Mouse (Mus musculus): Measurements from ENCODE around the gene Fgfrl1. TPM values are rescaled to one million over a fixed set of nuclear protein-coding genes. Genes with fewer than 3 reads are reported as not detected.
A peak's percentile ranks its signal among the peaks of the same experiment; 100 is the strongest.

Gene Fgfrl1
- polyA plus RNA-seq, 1 experiment from 2014 or later, result 38.1 TPM

DNA sequence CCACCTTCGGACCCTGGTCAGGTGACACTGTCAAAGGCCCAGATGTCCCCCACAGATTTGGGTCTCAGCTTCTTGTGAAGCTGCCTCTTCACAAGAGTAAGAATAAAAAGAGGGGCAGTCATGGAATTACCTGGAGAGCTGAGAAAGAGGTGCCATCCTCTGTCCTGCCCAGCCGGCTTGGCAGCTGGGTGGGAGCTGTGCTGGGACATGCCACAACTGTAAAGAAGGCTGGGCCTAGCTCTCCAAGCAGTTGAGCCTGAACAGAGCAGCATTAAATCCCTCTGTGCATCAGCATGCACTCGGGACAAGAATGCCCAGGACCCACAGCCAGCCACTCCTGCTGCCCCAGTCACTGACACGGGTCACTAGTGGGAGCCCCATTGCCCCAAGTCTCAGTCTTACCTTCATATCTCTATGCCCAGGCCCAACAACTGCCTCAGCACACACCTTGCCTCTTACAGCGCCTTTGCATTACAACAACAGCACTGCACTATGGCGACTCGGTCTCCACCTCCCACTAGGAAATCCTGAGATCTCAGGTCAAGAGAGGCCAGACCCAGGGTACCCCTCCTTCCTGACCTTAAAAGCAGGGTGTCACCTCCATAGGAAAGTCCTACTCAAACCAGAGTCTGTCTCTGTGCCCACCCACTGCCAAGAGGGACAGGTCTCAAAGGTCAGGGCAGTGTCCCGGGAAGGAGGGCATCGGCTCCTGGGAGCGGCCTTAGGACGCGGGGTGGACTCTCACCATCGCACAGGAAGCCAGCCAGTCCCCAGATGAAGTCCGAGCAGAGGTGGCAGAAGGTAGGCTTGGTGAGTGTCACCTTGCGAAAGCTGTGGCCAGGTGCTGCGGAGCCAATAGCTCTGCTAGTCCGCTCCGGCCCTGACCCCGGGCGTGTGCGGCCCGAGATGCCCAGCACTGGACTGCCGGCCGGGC lies 32.2 kb upstream of the Fgfrl1 start, which contains the start of gene Idua:
TSS of gene Idua (plus strand) at position 634 of the 934 bp plus-strand sequence.
- peak; percentile 69; the same call in 1 of the 2 replicates for ATAC-seq (ENCODE audit: insufficient number of reproducible peaks, low FRiP score, low TSS enrichment, low read depth)

DNA sequence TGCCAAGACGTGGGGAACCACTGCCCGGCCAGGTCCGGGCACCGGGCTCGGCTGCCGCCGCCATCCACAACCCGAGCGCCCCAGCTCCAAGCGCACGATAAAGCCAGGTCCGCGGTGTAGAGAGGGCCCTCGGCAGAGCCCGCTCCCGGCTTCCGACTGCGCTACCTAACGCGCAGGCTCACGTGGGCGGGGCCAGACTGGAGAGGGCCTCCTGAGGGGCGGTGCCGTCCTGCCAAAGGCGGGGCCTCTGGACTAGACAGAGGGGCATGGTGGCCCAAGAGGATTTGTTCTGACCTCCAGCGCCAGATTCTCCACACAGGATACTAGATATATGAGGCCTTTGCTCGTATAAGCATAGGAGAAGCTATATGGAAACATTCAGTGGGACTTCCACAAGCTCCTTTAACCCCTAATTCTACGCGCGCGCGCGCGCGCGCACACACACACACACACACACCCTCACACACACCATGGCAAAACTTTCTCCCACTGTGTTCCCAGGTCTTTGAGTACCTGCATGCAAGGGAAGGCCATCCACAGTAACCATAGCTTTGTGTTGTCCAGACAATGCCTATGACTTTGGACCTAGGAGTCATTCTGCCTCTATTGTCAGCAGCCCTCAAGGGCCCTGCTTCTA lies 31.4 kb upstream of the Fgfrl1 start:
- peak overlapping the region; percentile 73 for H3K4me2 ChIP-seq (ENCODE audit: low read depth, severe bottlenecking)
- H3K36me3 ChIP-seq (ENCODE audit: control insufficient read depth, insufficient read depth, low read length), result no peaks in the 10 kb centered on the region
- no peaks in the 10 kb centered on the region for H3K27me3 ChIP-seq (ENCODE audit: control insufficient read depth, insufficient read depth, low read length)
- DNase-seq (ENCODE audit: low spot score), result peak; percentile 91
- no peaks in the 10 kb centered on the region for H3K9me3 ChIP-seq (ENCODE audit: control insufficient read depth, low read length)
- ATAC-seq (ENCODE audit: insufficient number of reproducible peaks, low FRiP score, low TSS enrichment, low read depth), result peak; percentile 98
- H3K4me1 ChIP-seq (ENCODE audit: control insufficient read depth, insufficient read depth, low read length), result peaks cover 5% of the 10 kb centered on the region
- H3K9ac ChIP-seq (ENCODE audit: low read length), result peak overlapping the region; percentile 88
- 19% methylated on average over 36 of the region's 36 CpGs for WGBS
- H3K27ac ChIP-seq (replicated peaks; ENCODE audit: low read depth, low read length), result no peak overlapping the region
- H3K4me3 ChIP-seq (ENCODE audit: low read depth, low read length), result peak overlapping the region; percentile 75

More for the DNA sequence above, 32.2 kb upstream of the Fgfrl1 start, which contains the start of gene Idua:
- 12% methylated on average over 24 of the region's 24 CpGs for WGBS
- Histone ChIP-seq H3K9ac (ENCODE audit: low read length) (peak within 1 kb of the TSS; percentile 88), H3K4me3 (ENCODE audit: low read depth, low read length) (peak within 1 kb of the TSS; percentile 75), H3K9me3 (ENCODE audit: control insufficient read depth, low read length) (no peaks in the 10 kb centered on the region), H3K4me1 (ENCODE audit: control insufficient read depth, insufficient read depth, low read length) (peaks cover 5% of the 10 kb centered on the region), H3K4me2 (ENCODE audit: low read depth, severe bottlenecking) (peak within 1 kb of the TSS; percentile 73), H3K36me3 (ENCODE audit: control insufficient read depth, insufficient read depth, low read length) (no peaks in the 10 kb centered on the region; the same call in 1 of the 2 replicates), H3K27ac (replicated peaks; ENCODE audit: low read depth, low read length) (no peak within 1 kb of the TSS), H3K27me3 (ENCODE audit: control insufficient read depth, insufficient read depth, low read length) (no peaks in the 10 kb centered on the region)
- DNase-seq (ENCODE audit: low spot score), result no peak

DNA sequence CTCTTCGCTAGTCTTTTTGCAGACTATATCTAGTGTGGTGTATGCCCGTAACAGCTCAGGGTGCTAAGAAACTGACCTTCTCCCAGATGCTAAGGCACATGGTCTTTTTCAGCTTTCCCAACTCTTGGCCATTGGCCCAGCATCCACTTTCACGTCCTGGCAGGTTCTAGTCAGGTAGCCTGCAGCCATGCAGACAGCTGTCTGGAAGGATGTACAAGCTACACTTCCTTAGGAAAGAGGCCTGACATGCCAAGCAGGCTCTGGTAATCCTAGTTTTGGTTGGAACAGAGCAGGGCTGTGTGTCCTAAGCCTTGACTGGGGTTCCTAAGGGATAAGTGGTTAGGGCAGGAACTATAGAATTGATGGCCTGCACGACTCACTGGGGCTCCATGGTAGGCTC lies 29.4 kb upstream of the Fgfrl1 start:
- Histone ChIP-seq H3K4me1 (ENCODE audit: control insufficient read depth, insufficient read depth, low read length) (peaks cover 5% of the 10 kb centered on the region), H3K9ac (ENCODE audit: low read length) (no peak overlapping the region), H3K4me2 (ENCODE audit: low read depth, severe bottlenecking) (no peak overlapping the region), H3K27ac (replicated peaks; ENCODE audit: low read depth, low read length) (no peak overlapping the region), H3K9me3 (ENCODE audit: control insufficient read depth, low read length) (no peaks in the 10 kb centered on the region), H3K27me3 (ENCODE audit: control insufficient read depth, insufficient read depth, low read length) (no peaks in the 10 kb centered on the region), H3K36me3 (ENCODE audit: control insufficient read depth, insufficient read depth, low read length) (no peaks in the 10 kb centered on the region), H3K4me3 (ENCODE audit: low read depth, low read length) (no peak overlapping the region)
- 85% methylated on average over 4 of the region's 4 CpGs for WGBS
- DNase-seq (ENCODE audit: low spot score), result no peak
- no peak for ATAC-seq (ENCODE audit: insufficient number of reproducible peaks, low FRiP score, low TSS enrichment, low read depth)

DNA sequence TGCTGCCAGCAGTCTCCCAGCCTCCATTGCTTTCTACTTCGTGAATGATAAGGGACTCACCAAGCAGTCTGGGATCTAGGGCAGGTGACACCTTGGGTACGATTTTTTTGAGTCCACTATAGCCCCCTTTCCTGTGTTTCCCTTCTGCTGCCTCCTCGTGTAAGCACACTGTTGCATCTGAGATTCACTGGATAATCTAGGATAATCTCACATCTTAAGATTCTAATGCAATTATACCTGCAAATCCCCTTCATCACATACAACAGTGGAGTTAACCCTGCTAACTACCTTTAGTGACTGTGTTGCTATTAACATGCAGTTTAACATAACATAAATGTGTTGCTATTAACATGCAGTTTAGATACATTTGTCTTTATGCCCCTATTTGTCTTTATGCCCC lies 27.1 kb upstream of the Fgfrl1 start:
- 41% methylated on average over 3 of the region's 3 CpGs for WGBS
- Histone ChIP-seq H3K36me3 (ENCODE audit: control insufficient read depth, insufficient read depth, low read length) (no peaks in the 10 kb centered on the region), H3K4me1 (ENCODE audit: control insufficient read depth, insufficient read depth, low read length) (peaks cover 4% of the 10 kb centered on the region; the same call in 1 of the 2 replicates), H3K27ac (replicated peaks; ENCODE audit: low read depth, low read length) (no peak overlapping the region), H3K27me3 (ENCODE audit: control insufficient read depth, insufficient read depth, low read length) (no peaks in the 10 kb centered on the region), H3K4me3 (ENCODE audit: low read depth, low read length) (no peak overlapping the region), H3K9ac (ENCODE audit: low read length) (no peak overlapping the region), H3K9me3 (ENCODE audit: control insufficient read depth, low read length) (no peaks in the 10 kb centered on the region), H3K4me2 (ENCODE audit: low read depth, severe bottlenecking) (no peak overlapping the region)
- DNase-seq (ENCODE audit: low spot score) (no peak), ATAC-seq (ENCODE audit: insufficient number of reproducible peaks, low FRiP score, low TSS enrichment, low read depth) (no peak)

DNA sequence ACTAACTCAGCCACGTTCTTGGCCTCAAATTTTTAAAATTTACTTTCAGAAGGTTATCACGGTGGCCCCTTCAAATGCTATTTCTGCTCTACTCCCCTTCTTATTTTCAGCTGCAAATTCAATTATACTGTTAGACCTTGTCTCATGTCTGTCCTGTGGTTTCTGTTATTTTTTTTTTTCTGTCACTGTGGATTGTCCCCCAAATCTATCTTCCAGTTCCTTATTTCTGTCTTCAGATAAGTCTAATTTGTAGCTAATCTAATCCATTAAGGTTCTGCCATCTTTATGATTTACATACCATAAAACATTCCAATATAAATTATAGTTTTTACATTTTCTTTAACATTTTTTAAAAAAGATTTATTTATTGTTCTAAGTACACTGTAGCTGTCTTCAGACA lies 24.8 kb upstream of the Fgfrl1 start:
- H3K27ac ChIP-seq (replicated peaks; ENCODE audit: low read depth, low read length), result no peak overlapping the region
- 84% methylated on average over 2 of the region's 2 CpGs for WGBS
- no peak overlapping the region for H3K9ac ChIP-seq (ENCODE audit: low read length)
- ATAC-seq (ENCODE audit: insufficient number of reproducible peaks, low FRiP score, low TSS enrichment, low read depth) (no peak), DNase-seq (ENCODE audit: low spot score) (no peak)
- H3K27me3 ChIP-seq (ENCODE audit: control insufficient read depth, insufficient read depth, low read length), result no peaks in the 10 kb centered on the region
- no peaks in the 10 kb centered on the region for H3K9me3 ChIP-seq (ENCODE audit: control insufficient read depth, low read length)
- H3K4me2 ChIP-seq (ENCODE audit: low read depth, severe bottlenecking), result no peak overlapping the region
- peaks cover 4% of the 10 kb centered on the region; the same call in 1 of the 2 replicates for H3K4me1 ChIP-seq (ENCODE audit: control insufficient read depth, insufficient read depth, low read length)
- no peak overlapping the region for H3K4me3 ChIP-seq (ENCODE audit: low read depth, low read length)
- H3K36me3 ChIP-seq (ENCODE audit: control insufficient read depth, insufficient read depth, low read length), result peaks cover 4% of the 10 kb centered on the region; the same call in 1 of the 2 replicates

DNA sequence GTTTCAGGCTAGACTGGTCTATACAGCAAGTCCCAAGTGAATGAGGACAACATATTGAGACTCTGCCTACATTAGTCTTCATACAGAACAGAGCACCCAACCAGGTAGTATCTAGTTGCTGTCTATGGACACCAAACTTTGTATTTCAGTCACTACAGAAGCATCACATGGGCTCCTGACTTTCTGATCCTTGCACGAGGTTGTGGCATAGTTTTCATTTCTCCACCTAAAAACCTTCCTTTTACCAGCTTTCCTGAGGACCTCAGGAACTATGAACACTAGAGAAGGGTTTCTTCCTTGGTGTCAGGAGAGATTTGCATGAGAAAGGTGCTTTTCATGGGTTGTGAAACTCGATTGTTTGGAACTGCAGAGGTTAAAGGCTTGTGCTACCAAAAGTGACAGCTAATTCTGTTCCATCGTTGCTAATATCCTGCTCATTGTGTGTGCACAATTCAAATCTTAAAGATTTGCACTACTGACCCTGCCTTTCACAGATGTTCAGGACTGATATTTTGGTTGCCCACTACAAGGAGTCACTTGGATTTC lies 23.7 kb upstream of the Fgfrl1 start:
- DNase-seq (ENCODE audit: low spot score) (no peak), ATAC-seq (ENCODE audit: insufficient number of reproducible peaks, low FRiP score, low TSS enrichment, low read depth) (no peak)
- Histone ChIP-seq H3K36me3 (ENCODE audit: control insufficient read depth, insufficient read depth, low read length) (peaks cover 5% of the 10 kb centered on the region; the same call in 1 of the 2 replicates), H3K27me3 (ENCODE audit: control insufficient read depth, insufficient read depth, low read length) (no peaks in the 10 kb centered on the region), H3K4me3 (ENCODE audit: low read depth, low read length) (peak overlapping the region; percentile 47), H3K9ac (ENCODE audit: low read length) (peak overlapping the region; percentile 76), H3K4me1 (ENCODE audit: control insufficient read depth, insufficient read depth, low read length) (peaks cover 4% of the 10 kb centered on the region; the same call in 1 of the 2 replicates), H3K9me3 (ENCODE audit: control insufficient read depth, low read length) (no peaks in the 10 kb centered on the region), H3K4me2 (ENCODE audit: low read depth, severe bottlenecking) (peak overlapping the region; percentile 70), H3K27ac (replicated peaks; ENCODE audit: low read depth, low read length) (no peak overlapping the region; the same call in 1 of the 2 replicates)
- WGBS, result 22% methylated on average over 3 of the region's 3 CpGs

DNA sequence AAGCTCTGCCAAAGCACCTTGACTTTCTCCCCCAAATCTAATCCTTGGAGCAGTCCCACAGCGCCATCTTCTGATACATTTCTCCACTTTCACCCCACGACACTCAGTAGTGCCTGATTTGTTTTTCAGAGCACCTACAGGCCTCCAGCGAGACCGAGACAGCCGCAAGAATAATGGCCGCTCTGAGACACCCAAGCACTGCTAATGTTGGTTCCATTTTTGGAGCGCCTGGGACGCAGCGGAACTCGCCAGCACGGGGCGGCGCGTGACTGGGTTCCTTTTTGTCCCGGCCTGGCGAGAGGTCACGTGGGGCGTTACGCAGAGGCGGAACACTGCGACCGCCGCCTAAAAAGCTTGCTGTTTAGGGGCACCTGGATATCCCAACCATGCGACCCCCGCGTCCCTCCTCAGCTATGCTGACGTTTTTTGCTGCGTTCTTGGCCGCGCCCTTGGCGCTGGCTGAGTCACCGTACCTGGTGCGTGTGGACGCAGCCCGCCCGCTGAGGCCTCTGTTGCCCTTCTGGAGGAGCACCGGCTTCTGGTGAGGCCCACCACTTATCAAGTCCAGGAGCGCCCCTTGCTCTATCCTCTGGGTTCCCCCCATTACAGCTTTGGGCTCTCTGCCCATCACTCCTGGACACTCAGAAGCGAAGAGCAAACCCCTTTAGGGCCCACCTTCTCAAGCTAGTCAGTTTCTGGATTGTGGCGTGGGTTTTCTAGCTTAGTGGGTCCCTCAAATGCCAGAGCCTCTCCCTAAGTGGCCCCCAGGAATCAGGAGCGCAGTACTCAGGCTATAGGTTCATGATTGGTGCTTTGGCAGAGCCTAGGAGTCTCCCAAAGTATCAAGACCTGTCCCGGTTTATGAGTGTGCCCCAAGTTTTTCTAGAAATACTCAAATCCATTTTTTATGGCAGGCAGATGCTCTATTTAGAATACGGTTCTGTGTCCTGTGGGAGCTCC lies 22.9 kb upstream of the Fgfrl1 start, which contains the start of gene Dgkq:
TSS of gene Dgkq (minus strand) at position 696 of the 960 bp plus-strand sequence.
- H3K4me2 ChIP-seq (ENCODE audit: low read depth, severe bottlenecking), result peak within 1 kb of the TSS; percentile 70
- peak within 1 kb of the TSS; percentile 47 for H3K4me3 ChIP-seq (ENCODE audit: low read depth, low read length)
- peaks cover 4% of the 10 kb centered on the region; the same call in 1 of the 2 replicates for H3K4me1 ChIP-seq (ENCODE audit: control insufficient read depth, insufficient read depth, low read length)
- peak; percentile 86 for DNase-seq (ENCODE audit: low spot score)
- H3K36me3 ChIP-seq (ENCODE audit: control insufficient read depth, insufficient read depth, low read length), result peaks cover 7% of the 10 kb centered on the region; the same call in 1 of the 2 replicates
- WGBS, result 8% methylated on average over 43 of the region's 43 CpGs
- no peaks in the 10 kb centered on the region for H3K27me3 ChIP-seq (ENCODE audit: control insufficient read depth, insufficient read depth, low read length)
- peak; percentile 85 for ATAC-seq (ENCODE audit: insufficient number of reproducible peaks, low FRiP score, low TSS enrichment, low read depth)
- peak within 1 kb of the TSS; percentile 80 for H3K27ac ChIP-seq (replicated peaks; ENCODE audit: low read depth, low read length)
- no peaks in the 10 kb centered on the region for H3K9me3 ChIP-seq (ENCODE audit: control insufficient read depth, low read length)
- H3K9ac ChIP-seq (ENCODE audit: low read length), result peak within 1 kb of the TSS; percentile 76

Data from limb, embryonic 11.5 days (tissue).